Mouse (Mus musculus): ENCODE measurements around the gene Cpne8. TPM values are rescaled to one million over a fixed set of nuclear protein-coding genes. Genes with fewer than 3 reads are reported as not detected.
"Not testable (repeated sequence)": the region's sequence is repeated elsewhere in the genome, so short reads cannot be mapped to it uniquely, and the experiment has no call there.

The Cpne8 gene
- polyA plus RNA-seq, 1 experiment = 0.24 TPM

- TF ChIP-seq GATA1 (IDR thresholded peaks at IDR 0.05; ENCODE audit: low read length) (no peak), TAL1 (IDR thresholded peaks at IDR 0.05; ENCODE audit: low read length) (no peak)
- no peaks in the 10 kb centered on the region for H3K4me1 ChIP-seq (ENCODE audit: control insufficient read depth)
Measured at GRCm38 (mm10) chr15:90624201-90624600, 55.0 kb downstream of the Cpne8 start.

GRCm38 (mm10) chr15:90622005-90622404 is 57.2 kb downstream of the Cpne8 start:
- no peaks in the 10 kb centered on the region for H3K4me1 ChIP-seq (ENCODE audit: control insufficient read depth)
- no peak for TF ChIP-seq TAL1 (IDR thresholded peaks at IDR 0.05; ENCODE audit: low read length)
- TF ChIP-seq GATA1 (IDR thresholded peaks at IDR 0.05; ENCODE audit: low read length) = no peak
- H3K36me3 ChIP-seq (ENCODE audit: control insufficient read depth) = no peaks in the 10 kb centered on the region
- no peaks in the 10 kb centered on the region for H3K27me3 ChIP-seq (ENCODE audit: control insufficient read depth)
- peaks cover 2% of the 10 kb centered on the region; the same call in 1 of the 2 replicates for H3K9me3 ChIP-seq (ENCODE audit: control insufficient read depth, low read length)
- H3K4me3 ChIP-seq (replicated peaks) = no peak overlapping the region

More at GRCm38 (mm10) chr15:90624201-90624600, 55.0 kb downstream of the Cpne8 start:
- no peaks in the 10 kb centered on the region for H3K36me3 ChIP-seq (ENCODE audit: control insufficient read depth)
- no peaks in the 10 kb centered on the region for H3K27me3 ChIP-seq (ENCODE audit: control insufficient read depth)
- no peak overlapping the region for H3K4me3 ChIP-seq (replicated peaks)
- H3K9me3 ChIP-seq (ENCODE audit: control insufficient read depth, low read length) = peaks cover 13% of the 10 kb centered on the region; the same call in 1 of the 2 replicates

- Histone ChIP-seq H3K36me3 (ENCODE audit: control insufficient read depth) (no peaks in the 10 kb centered on the region), H3K27me3 (ENCODE audit: control insufficient read depth) (no peaks in the 10 kb centered on the region)
- no peak for TF ChIP-seq GATA1 (IDR thresholded peaks at IDR 0.05; ENCODE audit: low read length)
- no peak for TF ChIP-seq TAL1 (IDR thresholded peaks at IDR 0.05; ENCODE audit: low read length)
Measured at GRCm38 (mm10) chr15:90619736-90620135, 59.5 kb downstream of the Cpne8 start.

GRCm38 (mm10) chr15:90616116-90616798 is 63.0 kb downstream of the Cpne8 start:
- TF ChIP-seq TAL1 (IDR thresholded peaks at IDR 0.05; ENCODE audit: low read length) (no peak), GATA1 (IDR thresholded peaks at IDR 0.05; ENCODE audit: low read length) (no peak)
- Histone ChIP-seq H3K4me1 (ENCODE audit: control insufficient read depth) (no peaks in the 10 kb centered on the region), H3K27me3 (ENCODE audit: control insufficient read depth) (no peaks in the 10 kb centered on the region), H3K36me3 (ENCODE audit: control insufficient read depth) (no peaks in the 10 kb centered on the region), H3K4me3 (replicated peaks) (no peak overlapping the region), H3K9me3 (ENCODE audit: control insufficient read depth, low read length) (peaks cover 20% of the 10 kb centered on the region; the same call in 1 of the 2 replicates)

More at GRCm38 (mm10) chr15:90619736-90620135, 59.5 kb downstream of the Cpne8 start:
- Histone ChIP-seq H3K4me3 (replicated peaks) (no peak overlapping the region), H3K4me1 (ENCODE audit: control insufficient read depth) (no peaks in the 10 kb centered on the region), H3K9me3 (ENCODE audit: control insufficient read depth, low read length) (peaks cover 2% of the 10 kb centered on the region; the same call in 1 of the 2 replicates)

GRCm38 (mm10) chr15:90610767-90611166 is 68.5 kb downstream of the Cpne8 start:
- H3K4me3 ChIP-seq (replicated peaks); H3K4me1 ChIP-seq (ENCODE audit: control insufficient read depth); H3K36me3 ChIP-seq (ENCODE audit: control insufficient read depth); H3K27me3 ChIP-seq (ENCODE audit: control insufficient read depth): not testable (repeated sequence)
- peaks cover 28% of the 10 kb centered on the region; the same call in 1 of the 2 replicates for H3K9me3 ChIP-seq (ENCODE audit: control insufficient read depth, low read length)

GRCm38 (mm10) chr15:90609836-90610415 is 69.3 kb downstream of the Cpne8 start:
- H3K36me3 ChIP-seq (ENCODE audit: control insufficient read depth) = no peaks in the 10 kb centered on the region
- no peaks in the 10 kb centered on the region for H3K27me3 ChIP-seq (ENCODE audit: control insufficient read depth)
- TF ChIP-seq GATA1 (IDR thresholded peaks at IDR 0.05; ENCODE audit: low read length) (no peak), TAL1 (IDR thresholded peaks at IDR 0.05; ENCODE audit: low read length) (no peak)
- no peaks in the 10 kb centered on the region for H3K4me1 ChIP-seq (ENCODE audit: control insufficient read depth)
- H3K4me3 ChIP-seq (replicated peaks) = no peak overlapping the region
- H3K9me3 ChIP-seq (ENCODE audit: control insufficient read depth, low read length) = peaks cover 28% of the 10 kb centered on the region; the same call in 1 of the 2 replicates

- Histone ChIP-seq H3K27me3 (ENCODE audit: control insufficient read depth) (no peaks in the 10 kb centered on the region), H3K36me3 (ENCODE audit: control insufficient read depth) (no peaks in the 10 kb centered on the region), H3K9me3 (ENCODE audit: control insufficient read depth, low read length) (peaks cover 18% of the 10 kb centered on the region; the same call in 1 of the 2 replicates), H3K4me3 (replicated peaks) (no peak overlapping the region), H3K4me1 (ENCODE audit: control insufficient read depth) (no peaks in the 10 kb centered on the region)
- no peak for TF ChIP-seq GATA1 (IDR thresholded peaks at IDR 0.05; ENCODE audit: low read length)
- no peak for TF ChIP-seq TAL1 (IDR thresholded peaks at IDR 0.05; ENCODE audit: low read length)
Measured at GRCm38 (mm10) chr15:90608368-90608767, 70.9 kb downstream of the Cpne8 start.

- no peaks in the 10 kb centered on the region for H3K27me3 ChIP-seq (ENCODE audit: control insufficient read depth)
- H3K4me3 ChIP-seq (replicated peaks) = no peak overlapping the region
- no peaks in the 10 kb centered on the region for H3K36me3 ChIP-seq (ENCODE audit: control insufficient read depth)
- TF ChIP-seq TAL1 (IDR thresholded peaks at IDR 0.05; ENCODE audit: low read length) = no peak
- TF ChIP-seq GATA1 (IDR thresholded peaks at IDR 0.05; ENCODE audit: low read length) = no peak
- no peaks in the 10 kb centered on the region for H3K4me1 ChIP-seq (ENCODE audit: control insufficient read depth)
- H3K9me3 ChIP-seq (ENCODE audit: control insufficient read depth, low read length) = peaks cover 13% of the 10 kb centered on the region; the same call in 1 of the 2 replicates
Measured at GRCm38 (mm10) chr15:90607181-90607580, 72.1 kb downstream of the Cpne8 start.

- H3K4me3 ChIP-seq (replicated peaks) = no peak overlapping the region
- H3K27me3 ChIP-seq (ENCODE audit: control insufficient read depth) = no peaks in the 10 kb centered on the region
- H3K4me1 ChIP-seq (ENCODE audit: control insufficient read depth) = no peaks in the 10 kb centered on the region
- peaks cover 12% of the 10 kb centered on the region; the same call in 1 of the 2 replicates for H3K9me3 ChIP-seq (ENCODE audit: control insufficient read depth, low read length)
- H3K36me3 ChIP-seq (ENCODE audit: control insufficient read depth) = no peaks in the 10 kb centered on the region
- TF ChIP-seq GATA1 (IDR thresholded peaks at IDR 0.05; ENCODE audit: low read length) (no peak), TAL1 (IDR thresholded peaks at IDR 0.05; ENCODE audit: low read length) (no peak)
Measured at GRCm38 (mm10) chr15:90603676-90604075, 75.6 kb downstream of the Cpne8 start.

Data from erythroblast, embryonic 14.5 days (primary cell).